Mouse (Mus musculus) layer of hippocampus, postnatal 14 days (tissue): ENCODE measurements around the gene Rin2. TPM values are rescaled to one million over a fixed set of nuclear protein-coding genes. Genes with fewer than 3 reads are reported as not detected.

Experiments
- DNase-seq, 2 experiments: peaks; one replicate each; pipeline ENCODE4 v3.0.0; 2021 to 2022; ENCODE audit warnings: low spot score in 2 of 2, mixed read lengths in 1 of 2
- total RNA-seq, 2 experiments: library from RNA; stranded (reverse); gene quantifications; 2 replicates each; pipeline ENCODE4 v1.2.3; 2021

Gene Rin2
- total RNA-seq, 2 experiments from 2014 or later: 29.7 to 34.3 TPM

DNA sequence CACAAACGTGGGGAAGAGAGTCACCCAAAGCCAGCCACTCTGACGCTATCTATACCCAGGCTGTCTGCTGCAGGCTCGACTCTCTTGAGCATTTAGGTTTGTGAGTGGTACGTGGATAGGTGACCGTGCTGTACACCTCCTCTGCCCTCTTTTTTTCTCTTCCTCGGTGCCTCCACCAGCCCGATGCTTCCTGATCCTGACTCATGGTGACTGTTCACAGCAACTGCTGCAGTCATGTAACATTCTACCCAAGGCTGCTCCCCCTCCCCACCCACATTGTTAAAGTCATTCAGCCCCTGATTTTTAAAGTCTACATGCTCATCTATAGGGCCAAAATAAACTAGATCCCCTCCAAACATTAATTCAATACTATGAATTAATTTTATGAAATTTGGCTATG is 54.4 kb downstream of the Rin2 start:
- no peak for DNase-seq

DNA sequence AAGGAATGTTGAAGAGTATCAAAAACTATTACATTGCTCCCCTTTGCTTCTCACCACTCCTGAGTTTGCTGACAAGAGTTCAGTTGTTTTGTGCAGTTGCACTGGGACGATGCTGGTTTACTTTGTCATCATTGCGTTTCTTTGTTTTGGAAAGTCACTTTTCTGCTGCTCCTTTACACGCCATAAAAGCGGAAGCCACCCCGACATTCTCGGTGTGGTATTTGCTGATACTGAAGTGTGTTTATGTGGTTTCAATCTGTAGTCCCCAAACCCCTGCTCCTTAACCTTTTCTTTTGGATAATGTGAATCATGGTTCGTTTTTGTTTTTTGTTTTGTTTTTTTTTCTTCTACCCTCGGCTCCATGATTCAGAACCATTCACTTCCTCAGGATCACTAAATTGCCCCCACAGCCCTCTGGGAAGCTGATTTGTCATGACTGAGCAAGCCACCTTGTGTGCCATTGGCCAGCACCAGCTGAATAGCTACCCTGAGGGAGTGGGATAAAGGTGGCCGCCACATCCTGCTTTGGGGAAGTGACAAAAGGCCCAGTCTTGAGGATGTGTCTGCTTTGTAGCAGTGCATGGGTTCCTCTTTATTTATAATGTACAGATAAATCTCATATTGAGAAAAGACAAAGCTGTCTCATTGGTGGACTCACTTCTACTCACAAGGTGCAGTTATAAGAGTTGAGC is 55.3 kb downstream of the Rin2 start:
- DNase-seq: no peak

- DNase-seq: no peak
These were observed 55.9 kb downstream of the Rin2 start for GRCm38 (mm10) chr2:145730905-145731304.

- no peak for DNase-seq
These were observed 60.1 kb downstream of the Rin2 start for GRCm38 (mm10) chr2:145735079-145735478.

DNA sequence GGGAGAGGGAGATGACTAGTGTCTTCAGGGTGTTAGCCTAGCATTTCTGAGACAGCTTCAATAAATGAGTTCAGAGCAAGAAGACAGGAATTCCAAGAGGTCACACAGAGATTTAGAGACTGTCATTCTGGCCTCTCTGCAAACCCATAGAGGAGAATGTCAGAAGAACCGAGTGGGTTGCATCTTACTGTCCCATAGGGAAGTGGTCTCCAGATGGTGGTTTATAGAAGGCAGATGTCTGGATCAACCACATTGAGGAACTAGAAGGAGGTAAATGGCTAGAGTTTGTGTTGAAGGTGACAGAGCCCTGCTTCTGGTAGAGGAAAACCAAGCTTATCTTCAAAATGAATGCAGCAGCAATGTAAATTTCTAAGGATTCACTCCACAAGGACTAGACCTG is 61.5 kb downstream of the Rin2 start:
- DNase-seq: no peak

DNA sequence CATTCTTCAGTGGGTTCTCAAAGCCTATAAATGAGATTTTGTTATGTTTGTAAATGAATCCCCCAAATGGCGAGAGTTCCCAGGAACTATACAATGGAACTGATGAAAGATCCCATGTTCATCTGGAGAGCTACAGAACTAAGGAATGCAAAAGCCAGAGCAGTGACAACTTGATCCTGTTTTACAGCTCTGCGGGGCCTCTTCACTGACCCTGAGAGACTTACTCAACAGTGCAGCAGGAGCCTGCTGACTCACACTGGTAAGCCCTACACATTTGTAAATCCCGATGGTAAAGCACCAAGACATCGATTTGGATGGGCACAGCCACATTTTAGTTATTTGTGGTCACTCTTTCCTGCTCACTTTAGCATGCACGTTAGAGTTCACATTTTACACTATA is 62.2 kb downstream of the Rin2 start:
- no peak for DNase-seq

DNA sequence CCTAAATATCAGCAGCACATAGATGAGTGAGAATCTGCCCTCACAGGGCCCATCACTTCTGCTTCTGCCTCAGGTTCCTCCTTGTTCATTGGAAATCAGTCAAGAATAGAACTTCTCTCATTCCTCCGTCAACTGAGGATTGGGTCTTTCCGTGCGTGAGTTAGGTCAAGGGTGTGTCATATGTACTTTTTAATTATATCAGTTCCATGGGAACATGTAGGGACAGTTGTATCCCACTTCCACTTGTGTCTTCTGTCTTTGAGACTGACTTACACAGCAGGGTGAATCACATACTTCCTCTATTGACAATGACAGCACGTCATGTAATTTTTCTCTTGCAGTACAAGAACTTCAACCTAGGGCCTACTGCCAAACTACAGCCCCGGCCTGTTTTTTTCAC is 65.7 kb downstream of the Rin2 start:
- no peak for DNase-seq

DNA sequence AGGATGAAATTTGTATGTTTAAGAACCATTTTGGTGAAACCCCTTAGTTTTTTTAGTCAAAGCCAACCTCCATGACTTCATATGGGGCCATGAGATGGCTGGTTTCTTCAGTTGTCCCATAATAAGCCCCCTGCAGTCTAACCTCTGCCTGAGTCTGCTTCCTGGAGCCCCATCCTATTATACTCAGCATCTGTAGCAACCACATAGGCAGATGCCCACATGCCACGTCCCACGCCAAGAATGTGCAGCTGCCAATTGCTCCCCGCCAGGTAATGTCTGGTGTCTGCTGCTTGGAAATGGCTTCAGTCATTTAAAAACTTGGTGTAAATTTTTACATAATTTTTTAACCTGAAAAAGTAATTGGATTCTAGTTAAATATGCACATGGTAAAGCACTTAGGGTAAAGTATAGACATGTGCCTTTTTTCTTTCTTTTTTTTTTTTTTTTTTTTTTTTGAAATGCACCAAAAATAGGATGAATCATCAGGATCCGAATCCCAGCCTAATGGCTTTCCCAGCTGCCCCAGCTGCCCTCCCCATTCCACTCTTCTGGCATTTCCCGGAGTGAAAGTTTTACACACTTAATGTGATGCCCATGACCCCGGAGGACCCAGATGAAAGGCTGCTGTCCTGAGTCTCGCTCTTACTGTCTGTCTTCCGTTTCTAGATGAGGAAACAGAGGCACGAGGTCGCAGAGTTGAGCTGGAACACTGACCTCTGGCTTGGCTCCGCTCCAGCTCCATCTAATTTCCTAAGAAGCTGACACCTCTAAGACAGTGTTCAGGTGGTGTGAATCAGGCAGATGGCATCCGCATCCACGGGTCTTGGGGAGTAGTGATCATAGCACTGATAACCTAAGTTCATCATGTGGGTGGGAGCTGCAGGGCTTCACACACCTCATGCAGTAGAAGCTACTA is 68.0 kb downstream of the Rin2 start:
- DNase-seq: no peak

- no peak for DNase-seq
These were observed 71.4 kb downstream of the Rin2 start for GRCm38 (mm10) chr2:145746406-145746805.

GRCm38 (mm10) chr2:145749645-145750044 is 74.6 kb downstream of the Rin2 start:
- no peak for DNase-seq

DNA sequence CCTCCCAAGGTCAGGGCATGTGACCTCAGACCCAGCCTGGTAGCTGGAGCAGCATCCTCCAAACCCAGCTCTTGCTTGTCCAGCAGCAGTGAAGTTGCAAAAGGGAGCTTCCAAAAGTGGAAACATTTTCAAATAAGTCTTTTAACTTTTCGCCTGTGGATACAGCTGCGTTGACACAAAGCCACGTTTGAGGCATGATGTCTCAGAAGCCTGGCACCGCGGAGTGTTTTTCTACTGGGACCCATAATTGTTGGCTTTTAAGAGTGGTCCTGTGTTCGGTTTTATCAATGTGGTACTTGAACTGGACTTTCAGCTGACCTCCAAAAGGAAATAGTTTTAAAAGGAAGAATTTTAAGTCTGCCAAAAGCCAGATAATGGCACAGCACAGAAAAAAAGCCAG is 77.6 kb downstream of the Rin2 start:
- DNase-seq: peak in 1 of 2 experiments; percentile 24

DNA sequence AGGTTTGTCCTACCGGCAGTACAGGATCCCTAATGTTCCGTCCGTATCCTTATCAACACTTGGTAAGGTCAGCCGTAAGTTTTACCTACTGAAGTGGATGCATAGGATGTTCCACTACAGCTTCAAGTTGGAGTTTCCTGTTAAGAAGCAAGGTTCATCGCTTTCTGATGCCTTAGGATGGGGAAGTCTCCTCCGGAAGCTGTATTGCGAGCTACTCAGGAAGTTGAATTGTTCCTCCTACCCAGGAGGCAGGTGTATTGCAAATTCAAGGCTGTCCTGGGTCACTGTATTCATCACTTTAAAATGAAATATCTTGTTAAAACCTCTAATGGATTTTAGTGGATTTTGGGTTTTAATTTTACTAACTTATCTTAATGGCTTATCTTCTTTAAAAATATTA is 79.0 kb downstream of the Rin2 start:
- DNase-seq: no peak

GRCm38 (mm10) chr2:145755864-145756822 is 81.1 kb downstream of the Rin2 start:
- DNase-seq: no peak

DNA sequence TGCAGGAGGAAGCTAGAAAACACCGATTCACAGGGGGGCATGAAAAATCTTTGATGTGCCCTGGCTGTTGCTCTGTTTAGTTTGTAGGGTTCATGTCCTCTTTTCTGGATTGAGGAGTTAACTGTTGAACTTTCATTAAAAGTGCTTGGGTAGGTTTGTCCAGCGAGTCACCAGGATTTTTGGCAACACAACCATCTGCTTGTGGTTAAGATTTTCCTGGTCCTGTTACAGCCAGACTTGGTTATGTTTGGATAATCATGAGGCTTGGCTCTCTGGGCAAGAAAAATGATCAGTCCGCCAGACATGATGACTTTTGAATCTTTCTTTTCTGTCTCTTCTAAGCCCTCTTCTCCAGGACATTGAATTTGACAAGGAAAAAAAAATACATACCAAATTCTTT is 85.1 kb downstream of the Rin2 start:
- DNase-seq: no peak

- DNase-seq: no peak
These were observed 86.4 kb downstream of the Rin2 start for GRCm38 (mm10) chr2:145761436-145761835.

DNA sequence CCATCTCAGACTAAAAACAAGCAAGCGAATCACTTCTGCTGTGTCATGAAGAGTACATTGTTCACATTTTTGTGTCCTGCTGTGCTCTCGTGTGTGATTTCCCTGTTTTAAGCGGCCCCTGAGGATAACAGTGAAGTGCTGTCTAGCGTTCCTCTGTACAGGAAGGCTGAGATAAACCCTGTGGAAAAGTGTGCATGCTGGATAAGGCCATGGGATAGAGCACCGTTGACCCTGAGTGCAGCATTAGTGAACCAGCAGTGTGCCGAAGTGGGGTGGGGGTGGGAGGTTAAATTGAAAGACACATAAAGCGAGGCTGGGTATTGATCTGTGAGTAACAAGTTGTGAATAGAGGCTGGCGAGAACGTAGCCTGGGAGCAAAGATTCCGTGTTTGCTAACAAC is 94.9 kb downstream of the Rin2 start:
- no peak for DNase-seq

- DNase-seq: peak in 1 of 2 experiments; percentile 16
These were observed 95.9 kb downstream of the Rin2 start for GRCm38 (mm10) chr2:145770730-145771536.

DNA sequence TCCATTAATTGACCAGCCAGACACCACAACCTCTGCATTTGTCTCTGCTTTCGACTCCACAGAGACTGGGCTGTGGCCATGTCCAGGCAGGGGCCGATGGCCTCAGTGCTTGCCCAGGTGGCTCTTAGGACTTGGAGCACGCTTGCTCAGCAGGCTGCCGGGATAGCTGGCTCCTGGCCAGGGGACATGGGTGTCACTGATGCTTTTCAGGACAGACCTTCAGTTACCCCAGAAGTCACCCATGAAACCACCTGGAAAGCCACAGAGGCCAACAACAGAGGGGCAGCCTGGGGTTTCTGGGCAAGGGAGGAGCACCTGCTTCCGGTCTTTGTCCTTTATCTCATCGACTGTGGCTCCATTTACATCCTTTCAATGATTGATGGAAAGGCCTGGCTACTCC is 108.2 kb downstream of the Rin2 start:
- no peak for DNase-seq

DNA sequence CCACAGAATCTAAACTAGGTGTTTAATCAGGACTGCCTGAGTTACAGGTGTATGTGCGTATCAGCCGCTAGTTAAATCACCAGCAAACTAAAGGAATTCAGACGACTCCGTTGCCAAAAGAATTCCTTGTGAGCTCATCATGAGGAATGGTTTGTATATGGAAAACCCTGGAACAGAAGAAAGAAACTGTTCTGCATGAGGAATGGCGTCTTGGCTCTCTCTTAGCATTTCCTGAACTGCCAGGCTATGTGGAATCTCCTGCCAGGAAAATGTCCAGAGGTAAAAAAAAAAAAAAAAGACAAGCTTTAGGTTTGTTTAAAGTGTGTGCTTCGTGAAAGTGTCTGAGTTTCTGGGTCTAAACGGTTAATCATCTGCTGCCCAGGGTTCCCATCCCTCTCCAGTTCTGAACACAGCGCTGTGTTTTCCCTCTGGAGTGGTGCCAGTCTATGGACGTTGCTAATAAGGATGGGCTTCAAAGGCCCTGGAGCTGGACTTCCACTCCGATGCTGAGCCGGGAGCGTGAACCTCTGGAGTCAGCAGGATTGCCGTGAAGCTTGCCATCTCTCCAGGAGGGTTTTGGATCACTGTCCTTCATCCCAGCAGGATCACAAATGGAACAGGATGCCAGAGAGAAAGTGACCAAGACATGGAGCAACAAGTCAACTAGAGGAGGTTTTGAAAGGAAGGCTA is 109.4 kb downstream of the Rin2 start:
- DNase-seq: peak in 1 of 2 experiments; percentile 34

DNA sequence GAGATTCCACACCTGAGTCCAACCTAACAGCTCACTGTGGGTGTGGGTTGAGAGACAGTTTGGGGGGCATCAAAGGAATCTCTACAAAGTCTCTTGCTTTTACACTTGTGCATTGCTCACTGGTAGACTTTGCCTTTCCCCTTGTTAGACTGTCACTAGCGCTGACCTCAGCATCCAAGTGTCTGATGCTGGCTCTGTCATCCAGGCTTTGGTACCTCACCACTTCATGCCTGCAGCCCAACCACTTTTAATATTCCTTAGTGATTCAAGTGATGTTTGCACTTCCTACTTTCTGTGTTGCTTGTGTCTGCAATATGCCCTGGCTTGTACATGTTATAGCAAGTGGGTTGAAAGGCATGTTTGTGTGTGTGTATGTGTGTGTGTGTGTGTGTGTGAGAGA is 109.9 kb downstream of the Rin2 start:
- no peak for DNase-seq
